Mouse (Mus musculus) mammary gland, adult 2 months (tissue): ENCODE measurements around the gene Ovch2. TPM values are rescaled to one million over a fixed set of nuclear protein-coding genes. Genes with fewer than 3 reads are reported as not detected.

Source experiments
- polyA plus RNA-seq: library from polyadenylated mRNA; depleted of rRNA; stranded (reverse); fragments of >200 nt; gene quantifications from 2 replicates; pipeline ENCODE4 v1.2.3, GENCODE M21; 2012; ENCODE audit warnings: low replicate concordance; rRNA removed

Ovch2 gene
- polyA plus RNA-seq, result 0.06 TPM in 1 of 2 replicates, not detected in the other

GRCm38 (mm10) chr7:107801108-107801507 lies at the start of gene Ovch2:
Gene Ovch2, minus strand, starts transcription at chr7:107801208.

GRCm38 (mm10) chr7:107847390-107847789 lies 46.4 kb upstream of the Ovch2 start, which contains the start of gene Olfr470:
Gene Olfr470, minus strand, starts transcription at chr7:107847490.

GRCm38 (mm10) chr7:107825441-107825840 lies 24.4 kb upstream of the Ovch2 start, which contains the start of gene Olfr469:
Gene Olfr469, minus strand, starts transcription at chr7:107825541.

GRCm38 (mm10) chr7:107811963-107812362 lies 11.0 kb upstream of the Ovch2 start, which contains the start of gene Olfr467:
Gene Olfr467, plus strand, starts transcription at chr7:107812263.

GRCm38 (mm10) chr7:107757308-107758151 lies 43.5 kb downstream of the Ovch2 start, which contains the start of gene Cyb5r2:
Gene Cyb5r2, minus strand, starts transcription at chr7:107758032.

Other genes with a start within 250 kb of the Ovch2 start
- 12.5 and 23.4 TPM in 2 replicates for gene Olfml1, start 233.8 kb downstream of the Ovch2 start, polyA plus RNA-seq
- 8.5 and 14.3 TPM in 2 replicates for gene Ppfibp2, start 206.0 kb downstream of the Ovch2 start, polyA plus RNA-seq
- gene 5330417H12Rik, start 176.0 kb downstream of the Ovch2 start, polyA plus RNA-seq, result not detected in 2 replicates
- 0.04 TPM in 1 of 2 replicates, not detected in the other for gene Cyb5r2, start 43.2 kb downstream of the Ovch2 start, polyA plus RNA-seq
- not detected in 2 replicates for gene Olfr467, start 11.1 kb upstream of the Ovch2 start, polyA plus RNA-seq
- not detected in 2 replicates for gene Olfr469, start 24.3 kb upstream of the Ovch2 start, polyA plus RNA-seq
- gene Olfr470, start 46.3 kb upstream of the Ovch2 start, polyA plus RNA-seq, result not detected in 2 replicates
- not detected in 2 replicates for gene Olfr472, start 96.7 kb upstream of the Ovch2 start, polyA plus RNA-seq
- gene Olfr473, start 129.2 kb upstream of the Ovch2 start, polyA plus RNA-seq, result not detected in 2 replicates
- not detected in 2 replicates for gene Olfr474, start 153.4 kb upstream of the Ovch2 start, polyA plus RNA-seq
- gene Olfr476, start 163.6 kb upstream of the Ovch2 start, polyA plus RNA-seq, result not detected in 2 replicates
- gene Olfr477, start 185.5 kb upstream of the Ovch2 start, polyA plus RNA-seq, result not detected in 2 replicates
- not detected in 2 replicates for gene Olfr478, start 232.8 kb upstream of the Ovch2 start, polyA plus RNA-seq
- gene Olfr479, start 249.5 kb upstream of the Ovch2 start, polyA plus RNA-seq, result not detected in 2 replicates